ENCODE assay signal across 9 mouse cellular contexts in the genomic region with DNA sequence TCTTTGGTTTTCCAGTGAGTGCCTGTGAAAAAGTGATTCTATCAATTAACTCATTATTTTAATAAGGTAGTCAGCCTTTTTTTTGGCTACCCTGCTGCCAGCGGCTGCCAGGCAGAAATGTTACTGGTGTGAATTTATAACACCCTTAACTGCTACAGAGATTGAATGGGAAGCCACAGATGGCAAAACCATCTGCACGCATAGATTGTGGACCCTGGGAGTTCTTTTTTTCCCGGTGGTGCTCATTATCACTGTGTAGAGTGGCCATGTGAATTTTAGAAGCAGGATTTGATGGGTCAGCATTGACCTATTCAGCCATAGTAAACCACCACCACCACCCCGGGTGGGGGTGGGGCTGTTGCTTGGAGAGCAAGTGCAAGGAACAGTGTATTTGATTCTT. TPM values are rescaled to one million over a fixed set of nuclear protein-coding genes. Genes with fewer than 3 reads are reported as not detected.
DNase-seq lines count a peak whose midpoint lies in the region; ATAC-seq and TF ChIP-seq lines count a peak whose summit lies in the region.
"Had no signal": no experiment of that assay in that cellular context is flagged by ENCODE, and none has a peak within 500 bp of the region (broad histone marks: within the 10 kb centered on the region; RNA-seq: fewer than 3 reads in every experiment).

No protein-coding gene starts in this region.

- no peaks in the 10 kb centered on the region for H3K27me3 ChIP-seq in intestine, postnatal 0 days (replicated peaks; ENCODE audit: control insufficient read depth, insufficient read depth, low read length)
- no peaks in the 10 kb centered on the region for H3K27me3 ChIP-seq in midbrain, embryonic 13.5 days
- H3K27me3 ChIP-seq: Patski had no signal

- H3K4me2 ChIP-seq in intestine, postnatal 0 days (replicated peaks; ENCODE audit: low read depth), result peak overlapping the region; percentile 71
- peak overlapping the region; percentile 67 for H3K4me2 ChIP-seq in midbrain, embryonic 13.5 days (replicated peaks)

- peak overlapping the region; percentile 58 for H3K9ac ChIP-seq in intestine, postnatal 0 days (ENCODE audit: low read depth, low read length)
- H3K9ac ChIP-seq in midbrain, embryonic 13.5 days (replicated peaks), result peak overlapping the region; percentile 90

- H3K36me3 ChIP-seq in intestine, postnatal 0 days (ENCODE audit: control insufficient read depth, insufficient read depth), result peaks cover 17% of the 10 kb centered on the region; the same call in 1 of the 2 replicates
- H3K36me3 ChIP-seq in midbrain, embryonic 13.5 days, result peaks cover 33% of the 10 kb centered on the region

- no peaks in the 10 kb centered on the region for H3K4me1 ChIP-seq in intestine, postnatal 0 days (replicated peaks; ENCODE audit: control insufficient read depth, insufficient read depth, low read length)
- peaks cover 49% of the 10 kb centered on the region for H3K4me1 ChIP-seq in midbrain, embryonic 13.5 days (replicated peaks)

- peak; percentile 20 for DNase-seq in embryo, embryonic 11 days
- no peak for DNase-seq in embryo, embryonic 9.5 days (ENCODE audit: extremely low spot score)
- DNase-seq in thymus, postnatal 14 days, result peak; percentile 12
- DNase-seq in thymus, postnatal 36 days, result no peak

- 12% methylated on average over 4 of the region's 4 CpGs for WGBS in intestine, postnatal 0 days
- WGBS in midbrain, embryonic 13.5 days, result 10% methylated on average over 4 of the region's 4 CpGs

- H3K27ac ChIP-seq in intestine, postnatal 0 days (ENCODE audit: low read depth, low read length), result no peak overlapping the region
- H3K27ac ChIP-seq in midbrain, embryonic 13.5 days, result no peak overlapping the region

- peak overlapping the region; percentile 73 for H3K4me3 ChIP-seq in intestine, postnatal 0 days (ENCODE audit: low read depth, low read length)
- H3K4me3 ChIP-seq in midbrain, embryonic 13.5 days (replicated peaks), result peak overlapping the region; percentile 88

- H3K9me3 ChIP-seq in intestine, postnatal 0 days (ENCODE audit: control insufficient read depth), result no peaks in the 10 kb centered on the region
- no peaks in the 10 kb centered on the region for H3K9me3 ChIP-seq in midbrain, embryonic 13.5 days

- no peak for ATAC-seq in intestine, postnatal 0 days
- no peak for ATAC-seq in midbrain, embryonic 13.5 days
- no peak for ATAC-seq in granulocyte monocyte progenitor cell, adult 5-6 weeks (replicated peaks; ENCODE audit: poor library complexity, severe bottlenecking)
- ATAC-seq in monocyte, adult 5-6 weeks (replicated peaks; ENCODE audit: insufficient number of reproducible peaks, low FRiP score, low TSS enrichment, poor library complexity, severe bottlenecking), result no peak

- TF ChIP-seq CTCF in intestine, postnatal 0 days (IDR thresholded peaks at IDR 0.05; ENCODE audit: low read depth), result no peak

RNA-seq across cellular contexts. Expression of a gene that starts 1.0 kb away (rescaled TPM):
- 171 and 184 TPM in 2 replicates for polyA plus RNA-seq in intestine, postnatal 0 days (2015; fragmentation: Nextera tagmentation; extraction: Ambion mirVana)
- polyA plus RNA-seq in midbrain, embryonic 13.5 days (2015; fragmentation: Nextera tagmentation; extraction: Ambion mirVana), result 317 and 327 TPM in 2 replicates
- 311 and 350 TPM in 2 replicates for total RNA-seq in granulocyte monocyte progenitor cell, adult 5-6 weeks (2014; fragmentation: Nextera tagmentation)
- 596 and 685 TPM in 2 replicates for total RNA-seq in granulocyte monocyte progenitor cell, adult 5-6 weeks (2017)
- 231 to 298 TPM (median 241 TPM) in 3 replicates for total RNA-seq in monocyte, adult 5-6 weeks (2017)

Comparison
In these comparisons a context has a peak if more than half of its experiments do, and no peak if none do; other contexts are left out.
1. DNase-seq: peak in embryo, embryonic 11 days (single experiment) and thymus, postnatal 14 days (single experiment); none in embryo, embryonic 9.5 days (single experiment) and thymus, postnatal 36 days (0 of 2).